Mouse (Mus musculus) intestine, embryonic 14.5 days (tissue): ENCODE data around the gene Arrb2. TPM values are rescaled to one million over a fixed set of nuclear protein-coding genes. Genes with fewer than 3 reads are reported as not detected.

Source experiments
- ATAC-seq: fragments of 200-750 bp; cut with Nextera tagmentation; replicated peaks from 2 replicates; pipeline ENCODE4 v1.8.0; 2017; ENCODE audit warnings: low read depth, moderate number of reproducible peaks, moderate TSS enrichment, moderate library complexity; ENCODE audit not compliant: low FRiP score, low TSS enrichment
- DNase-seq: peaks from one replicate; pipeline ENCODE4 v3.0.0-alpha.2; 2018; ENCODE audit warnings: low spot score
- H3K27ac ChIP-seq: fragments of 300-500 bp; sonication (generic); 2 replicates; pipeline ENCODE4 v1.5.1; 2014; ENCODE audit warnings: low read depth, mild to moderate bottlenecking, control low read depth
- H3K27me3 ChIP-seq: fragments of 300-500 bp; sonication (generic); replicated peaks from 2 replicates; pipeline ENCODE4 v1.6.1; 2014; ENCODE audit warnings: low read length, control low read depth; ENCODE audit not compliant: control insufficient read depth, insufficient read depth
- H3K36me3 ChIP-seq: fragments of 300-500 bp; sonication (generic); 2 replicates; pipeline ENCODE4 v1.6.1; 2014; ENCODE audit warnings: low read length, control low read depth; ENCODE audit not compliant: control insufficient read depth, insufficient read depth
- H3K4me1 ChIP-seq: fragments of 300-500 bp; sonication (generic); replicated peaks from 2 replicates; pipeline ENCODE4 v1.6.1; 2014; ENCODE audit warnings: low read length, control low read depth, mixed read lengths; ENCODE audit not compliant: control insufficient read depth, insufficient read depth
- H3K4me2 ChIP-seq: fragments of 300-500 bp; sonication (generic); 2 replicates; pipeline ENCODE4 v1.6.1; 2014; ENCODE audit warnings: low read length
- H3K4me3 ChIP-seq: fragments of 300-500 bp; sonication (generic); 2 replicates; pipeline ENCODE4 v1.5.1; 2014; ENCODE audit warnings: low read depth, low read length, control low read depth, mixed read lengths
- H3K9ac ChIP-seq: fragments of 300-500 bp; sonication (generic); 2 replicates; pipeline ENCODE4 v1.6.1; 2014; ENCODE audit warnings: mild to moderate bottlenecking, low read length
- H3K9me3 ChIP-seq: fragments of 300-500 bp; sonication (generic); 2 replicates; pipeline ENCODE4 v1.6.1; 2016; ENCODE audit warnings: low read length, control low read depth; ENCODE audit not compliant: control insufficient read depth
- WGBS: fragments of 180-500 bp; shearing (Covaris S2); extraction: QIAGEN DNeasy Blood & Tissue Kit; methylation state at CpG from one replicate; pipeline ENCODE4 v1.1.7; 2014; 5-methylcytosine and 5-hydroxymethylcytosine counted together
- polyA plus RNA-seq: library from polyadenylated mRNA; unstranded; fragments of >200 nt; fragmentation: Nextera tagmentation; extraction: Ambion mirVana; gene quantifications from 2 replicates; pipeline ENCODE4 v1.2.1, GENCODE M21; 2014

Gene Arrb2
- polyA plus RNA-seq, result 15.8 and 17.9 TPM in 2 replicates

DNA sequence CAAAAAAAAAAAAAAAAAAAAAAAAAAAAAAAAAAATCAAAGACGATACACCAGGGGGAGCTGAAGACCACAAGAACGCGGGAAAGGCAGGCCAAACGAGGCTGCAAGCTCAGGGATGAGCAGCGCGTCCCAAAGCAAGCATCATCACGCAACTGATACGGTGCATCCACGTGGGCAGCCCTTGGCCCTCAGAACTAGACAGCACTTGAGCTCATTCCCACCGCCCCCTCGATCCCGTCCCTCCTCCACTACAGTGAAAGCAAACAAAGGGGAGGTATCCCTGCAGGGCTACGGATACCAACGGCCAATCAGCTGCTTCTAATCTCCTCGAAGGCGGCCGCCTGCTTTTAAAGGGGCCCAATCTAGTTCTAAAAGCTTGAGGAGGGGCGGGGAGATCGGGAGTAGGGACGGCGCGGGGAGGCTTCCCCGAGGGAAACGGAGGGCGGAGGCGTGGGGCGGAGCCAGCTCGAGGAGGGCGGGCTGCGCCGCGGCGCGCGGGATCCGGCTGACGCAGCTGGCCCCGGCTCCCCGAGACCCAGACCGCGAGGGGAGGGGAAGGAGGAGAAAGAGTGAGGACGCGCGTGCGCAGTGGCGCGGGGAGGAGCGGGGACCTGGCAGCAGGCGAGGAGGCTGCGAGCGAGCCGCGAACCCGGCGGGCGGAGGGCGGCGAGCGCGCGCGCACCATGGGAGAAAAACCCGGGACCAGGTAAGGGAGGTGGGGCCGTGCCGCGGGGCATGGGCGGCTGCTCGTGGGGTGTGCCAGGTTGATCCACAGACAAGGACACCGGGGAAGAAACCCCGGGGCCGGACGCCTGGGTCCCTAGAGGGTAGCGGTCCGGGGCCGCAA lies at the start of gene Arrb2:
Gene Arrb2, plus strand, starts transcription at position 588 of the 847 bp plus-strand sequence.
- peak within 1 kb of the TSS; percentile 74 for H3K27ac ChIP-seq
- no peaks in the 10 kb centered on the region for H3K27me3 ChIP-seq
- H3K9me3 ChIP-seq, result no peaks in the 10 kb centered on the region
- peak within 1 kb of the TSS; percentile 72 for H3K4me3 ChIP-seq
- WGBS, result under 1% methylated on average over 66 of the region's 75 CpGs
- peak within 1 kb of the TSS; percentile 78 for H3K9ac ChIP-seq
- peak; percentile 98 for DNase-seq
- peak within 1 kb of the TSS; percentile 79 for H3K4me2 ChIP-seq
- peaks cover 4% of the 10 kb centered on the region for H3K4me1 ChIP-seq
- peaks cover 16% of the 10 kb centered on the region for H3K36me3 ChIP-seq
- peak; percentile 94 for ATAC-seq

DNA sequence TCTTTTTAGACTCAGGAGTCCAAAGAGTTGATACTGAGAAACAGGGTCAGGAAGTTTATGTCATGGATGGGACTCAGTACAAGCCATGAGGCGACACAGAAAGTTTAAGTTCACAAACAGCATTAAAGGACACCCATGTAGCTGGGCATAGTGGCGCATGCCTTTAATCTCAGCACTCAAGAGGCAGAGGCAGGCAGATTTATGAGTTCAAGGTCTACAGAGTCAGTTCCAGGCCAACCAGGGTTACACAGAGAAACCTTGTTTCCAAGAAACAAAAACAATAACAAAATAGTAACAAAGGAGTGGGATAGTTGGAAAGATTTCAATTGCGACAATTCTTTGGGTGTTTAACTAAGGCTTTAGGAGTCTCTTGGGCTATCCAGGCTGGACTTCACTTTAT lies 48.3 kb upstream of the Arrb2 start:
- no peak overlapping the region for H3K27ac ChIP-seq
- no peaks in the 10 kb centered on the region for H3K36me3 ChIP-seq
- 79% methylated on average over 3 of the region's 3 CpGs for WGBS
- H3K9me3 ChIP-seq, result no peaks in the 10 kb centered on the region
- ATAC-seq (no peak), DNase-seq (no peak)
- H3K9ac ChIP-seq, result no peak overlapping the region
- no peaks in the 10 kb centered on the region for H3K4me1 ChIP-seq
- H3K4me2 ChIP-seq, result no peak overlapping the region
- no peak overlapping the region for H3K4me3 ChIP-seq
- no peaks in the 10 kb centered on the region for H3K27me3 ChIP-seq

DNA sequence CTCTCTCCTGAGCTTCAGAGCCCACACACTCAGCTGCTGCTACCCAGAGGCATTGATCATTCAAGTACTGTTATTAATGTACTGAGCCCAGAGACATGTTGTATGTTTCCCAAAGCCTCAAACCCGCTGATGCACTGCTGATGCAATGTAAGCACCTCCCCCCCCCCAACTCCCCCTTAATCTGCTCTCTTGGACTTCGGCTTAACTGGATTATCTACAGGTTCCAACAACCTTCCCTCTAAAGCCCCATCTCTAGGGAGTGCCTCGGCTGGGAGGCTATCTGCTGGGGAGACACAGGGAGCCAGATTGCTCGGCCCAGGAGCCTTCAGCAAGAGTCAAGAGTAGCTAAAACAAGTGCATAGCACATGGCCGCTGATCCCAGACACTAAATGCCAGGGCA lies 45.0 kb upstream of the Arrb2 start:
- no peak overlapping the region for H3K4me3 ChIP-seq
- no peaks in the 10 kb centered on the region for H3K9me3 ChIP-seq
- H3K9ac ChIP-seq, result no peak overlapping the region
- H3K4me2 ChIP-seq, result no peak overlapping the region
- peaks cover 18% of the 10 kb centered on the region for H3K36me3 ChIP-seq
- 89% methylated on average over 5 of the region's 5 CpGs for WGBS
- no peaks in the 10 kb centered on the region; the same call in 1 of the 2 replicates for H3K4me1 ChIP-seq
- H3K27ac ChIP-seq, result no peak overlapping the region
- H3K27me3 ChIP-seq, result no peaks in the 10 kb centered on the region
- DNase-seq (no peak), ATAC-seq (no peak)

DNA sequence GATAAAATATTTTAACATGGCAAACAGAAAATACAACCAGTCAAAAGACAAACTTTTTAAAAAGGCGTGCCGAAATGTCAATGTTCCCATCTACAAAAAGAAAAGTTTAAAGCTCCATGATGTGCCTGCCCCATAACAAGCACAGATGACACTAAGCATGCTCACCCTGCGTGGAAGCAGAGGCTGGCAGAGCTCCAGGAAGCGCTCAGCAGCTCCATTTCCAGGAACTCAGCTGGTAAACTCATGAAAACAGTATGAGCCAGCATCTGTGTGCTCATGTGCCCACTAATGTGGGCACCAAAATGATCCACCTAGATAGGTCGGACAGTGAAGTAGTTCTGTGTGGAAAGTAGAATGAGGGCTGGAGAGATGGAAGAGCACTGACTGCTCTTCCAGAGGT lies 43.0 kb upstream of the Arrb2 start:
- Histone ChIP-seq H3K9ac (no peak overlapping the region), H3K27ac (no peak overlapping the region), H3K36me3 (peaks cover 38% of the 10 kb centered on the region), H3K9me3 (no peaks in the 10 kb centered on the region), H3K4me2 (no peak overlapping the region), H3K4me1 (no peaks in the 10 kb centered on the region; the same call in 1 of the 2 replicates), H3K27me3 (no peaks in the 10 kb centered on the region), H3K4me3 (no peak overlapping the region)
- 82% methylated on average over 5 of the region's 5 CpGs for WGBS
- ATAC-seq (no peak), DNase-seq (no peak)

DNA sequence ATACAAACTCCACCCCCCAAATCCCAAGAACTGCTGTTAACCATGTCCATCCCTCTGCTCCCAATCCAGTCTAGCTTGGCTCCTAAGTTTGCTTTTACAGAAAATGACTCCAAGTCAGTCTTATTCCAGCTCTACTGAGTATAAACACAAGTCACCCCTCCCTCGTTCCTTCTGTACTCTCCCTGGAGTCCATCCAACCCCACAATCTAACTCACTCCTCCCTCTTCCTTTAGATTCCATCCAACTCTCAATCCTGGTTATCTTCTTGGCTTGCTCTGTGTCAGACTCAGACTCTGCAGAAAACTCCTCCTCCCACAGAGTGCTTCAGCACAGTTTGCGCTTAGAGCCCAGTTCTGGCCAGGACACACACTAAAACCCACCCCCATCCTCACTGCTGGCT lies 28.8 kb upstream of the Arrb2 start:
- Histone ChIP-seq H3K9ac (no peak overlapping the region), H3K27ac (no peak overlapping the region), H3K9me3 (no peaks in the 10 kb centered on the region), H3K4me1 (peaks cover 7% of the 10 kb centered on the region), H3K27me3 (no peaks in the 10 kb centered on the region), H3K36me3 (peaks cover 75% of the 10 kb centered on the region), H3K4me2 (no peak overlapping the region), H3K4me3 (no peak overlapping the region)
- DNase-seq (no peak), ATAC-seq (no peak)
- 59% methylated on average over 2 of the region's 2 CpGs for WGBS

DNA sequence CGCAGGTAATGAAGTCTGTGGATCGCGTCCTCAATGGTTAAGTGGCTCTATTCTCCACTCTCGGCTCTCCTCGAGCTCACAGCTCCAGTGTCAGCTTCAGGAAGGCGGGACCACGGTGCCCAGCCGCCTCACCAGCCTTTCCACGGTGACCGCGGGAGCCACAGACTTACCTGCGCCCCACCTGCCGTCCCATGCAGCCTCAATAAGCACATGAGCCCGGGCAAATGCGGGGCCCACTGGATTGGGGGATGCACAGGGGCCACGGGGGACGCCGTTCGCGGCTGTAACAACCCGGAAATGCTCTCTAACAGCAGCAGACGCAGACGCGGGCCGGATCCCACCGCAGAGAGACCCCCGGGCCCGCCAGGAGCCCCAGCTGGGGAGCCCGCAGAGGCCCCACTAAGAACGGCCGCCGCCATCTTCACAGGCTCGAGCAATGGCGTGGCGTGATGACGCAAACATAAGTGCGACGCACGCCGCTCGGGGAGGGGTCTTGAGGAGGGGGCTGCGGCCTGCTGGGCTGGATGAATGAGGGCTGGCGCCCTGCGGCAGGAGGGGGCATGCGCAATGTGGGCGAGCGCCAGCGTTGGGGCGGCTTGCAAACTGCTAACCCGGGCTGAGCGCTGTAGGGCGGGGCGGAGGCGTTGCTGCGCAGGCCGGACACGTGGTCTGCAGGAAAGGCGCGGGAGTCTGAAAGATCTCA lies 22.7 kb upstream of the Arrb2 start, which contains the start of gene Pelp1:
Gene Pelp1, minus strand, starts transcription at position 438 of the 703 bp plus-strand sequence.
- Histone ChIP-seq H3K27me3 (no peaks in the 10 kb centered on the region), H3K27ac (peak within 1 kb of the TSS; percentile 66), H3K9me3 (no peaks in the 10 kb centered on the region), H3K36me3 (peaks cover 21% of the 10 kb centered on the region), H3K4me3 (peak within 1 kb of the TSS; percentile 86), H3K9ac (peak within 1 kb of the TSS; percentile 92), H3K4me1 (peaks cover 13% of the 10 kb centered on the region), H3K4me2 (peak within 1 kb of the TSS; percentile 68)
- peak; percentile 97 for ATAC-seq
- peak; percentile 99 for DNase-seq
- under 1% methylated on average over 56 of the region's 59 CpGs for WGBS

DNA sequence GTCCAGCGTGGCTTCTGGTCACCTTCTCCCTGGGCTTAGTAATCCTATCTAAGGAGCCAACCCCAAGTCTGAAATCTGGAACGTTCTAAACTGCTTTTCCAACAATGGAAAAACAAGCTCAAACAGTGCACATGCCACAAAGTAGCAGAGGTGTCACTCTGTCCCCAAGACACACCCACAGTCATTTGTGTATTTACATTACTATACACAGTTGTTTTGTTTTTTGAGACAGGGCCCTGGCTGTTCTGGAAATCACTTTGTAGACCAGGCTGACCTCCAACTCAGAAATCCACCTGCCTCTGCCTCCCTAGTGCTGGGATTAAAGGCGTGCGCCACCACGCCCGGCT lies 22.2 kb upstream of the Arrb2 start:
- Histone ChIP-seq H3K9ac (peak overlapping the region; percentile 92), H3K4me3 (peak overlapping the region; percentile 86), H3K9me3 (no peaks in the 10 kb centered on the region), H3K4me1 (peaks cover 13% of the 10 kb centered on the region), H3K27me3 (no peaks in the 10 kb centered on the region), H3K27ac (peak overlapping the region; percentile 66; the same call in 1 of the 2 replicates), H3K4me2 (peak overlapping the region; percentile 68), H3K36me3 (peaks cover 17% of the 10 kb centered on the region)
- ATAC-seq (no peak), DNase-seq (no peak)
- 64% methylated on average over 6 of the region's 6 CpGs for whole genome bisulfite sequencing

DNA sequence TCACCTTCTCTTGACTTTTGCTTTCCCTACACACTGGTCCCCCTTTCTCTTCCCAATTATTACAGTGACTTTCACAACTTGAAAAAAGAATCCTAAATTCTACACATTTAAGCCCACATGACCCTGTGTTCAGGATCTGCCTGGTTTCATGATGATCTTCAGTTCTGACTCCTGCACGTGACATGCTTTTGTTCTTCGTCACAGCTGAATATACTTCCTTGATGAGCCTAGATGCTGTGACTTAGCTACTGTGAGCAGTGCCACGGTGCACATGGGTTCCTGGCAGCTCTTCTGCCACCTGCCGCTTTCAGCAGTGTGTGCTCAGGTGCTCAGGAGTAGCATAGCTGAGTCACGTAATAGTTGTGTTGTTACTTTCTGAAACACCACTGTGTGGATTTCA lies 19.8 kb upstream of the Arrb2 start:
- H3K4me1 ChIP-seq, result peaks cover 13% of the 10 kb centered on the region
- H3K27ac ChIP-seq, result no peak overlapping the region
- no peaks in the 10 kb centered on the region for H3K27me3 ChIP-seq
- no peak overlapping the region for H3K4me2 ChIP-seq
- DNase-seq (no peak), ATAC-seq (no peak)
- peaks cover 3% of the 10 kb centered on the region; the same call in 1 of the 2 replicates for H3K36me3 ChIP-seq
- 77% methylated on average over 5 of the region's 5 CpGs for WGBS
- H3K9me3 ChIP-seq, result no peaks in the 10 kb centered on the region
- no peak overlapping the region for H3K9ac ChIP-seq
- no peak overlapping the region for H3K4me3 ChIP-seq
